Mouse (Mus musculus) kidney, adult 2 months (tissue): Measurements from ENCODE around the gene Cobll1. TPM values are rescaled to one million over a fixed set of nuclear protein-coding genes. Genes with fewer than 3 reads are reported as not detected.

ENCODE experiments used
- DNase-seq: peaks from one replicate; pipeline ENCODE4 v3.0.0; 2021
- H3K27ac ChIP-seq: fragments of 200-500 bp; 2 replicates; pipeline ENCODE4 v1.5.1; 2012; ENCODE audit warnings: low read depth, low read length, control low read depth, inconsistent platforms; ENCODE audit not compliant: insufficient read depth
- H3K27me3 ChIP-seq: fragments of 200-500 bp; replicated peaks from 2 replicates; pipeline ENCODE4 v1.6.1; 2012; ENCODE audit warnings: mild to moderate bottlenecking, moderate library complexity, low read length, inconsistent platforms; ENCODE audit not compliant: control insufficient read depth, insufficient read depth
- H3K36me3 ChIP-seq: fragments of 200-500 bp; 2 replicates; pipeline ENCODE4 v1.6.1; 2012; ENCODE audit warnings: mild to moderate bottlenecking, moderate library complexity, low read length, inconsistent platforms; ENCODE audit not compliant: control insufficient read depth, insufficient read depth
- H3K4me1 ChIP-seq: fragments of 200-500 bp; 2 replicates; pipeline ENCODE4 v1.6.1; 2011; ENCODE audit warnings: low read length; ENCODE audit not compliant: control insufficient read depth, insufficient read depth
- H3K4me3 ChIP-seq: fragments of 200-500 bp; 2 replicates; pipeline ENCODE4 v1.5.1; 2011; ENCODE audit warnings: mild to moderate bottlenecking, low read depth, low read length, control low read depth; ENCODE audit not compliant: insufficient read depth
- CTCF ChIP-seq: fragments of 200-500 bp; conservative IDR thresholded peaks from 2 replicates; pipeline ENCODE4 v1.5.1; 2011; ENCODE audit warnings: low read depth, mild to moderate bottlenecking, control low read depth, low read length, moderate library complexity, mixed read lengths; ENCODE audit not compliant: insufficient read depth, insufficient read length
- POLR2A ChIP-seq: fragments of 200-500 bp; IDR thresholded peaks from one replicate; pipeline ENCODE4 v1.6.1; 2011; ENCODE audit warnings: low read depth, low read length, control low read depth
- WGBS: fragments of 180-500 bp; shearing (Covaris S2); methylation state at CpG from one replicate; pipeline ENCODE4 v1.1.7; 2018; 5-methylcytosine and 5-hydroxymethylcytosine counted together
- polyA plus RNA-seq: library from polyadenylated mRNA; depleted of rRNA; stranded (reverse); fragments of >200 nt; gene quantifications from 2 replicates; pipeline ENCODE4 v1.2.3, GENCODE M21; 2012

Cobll1 gene
- polyA plus RNA-seq, 1 experiment: 51.7 TPM

DNA sequence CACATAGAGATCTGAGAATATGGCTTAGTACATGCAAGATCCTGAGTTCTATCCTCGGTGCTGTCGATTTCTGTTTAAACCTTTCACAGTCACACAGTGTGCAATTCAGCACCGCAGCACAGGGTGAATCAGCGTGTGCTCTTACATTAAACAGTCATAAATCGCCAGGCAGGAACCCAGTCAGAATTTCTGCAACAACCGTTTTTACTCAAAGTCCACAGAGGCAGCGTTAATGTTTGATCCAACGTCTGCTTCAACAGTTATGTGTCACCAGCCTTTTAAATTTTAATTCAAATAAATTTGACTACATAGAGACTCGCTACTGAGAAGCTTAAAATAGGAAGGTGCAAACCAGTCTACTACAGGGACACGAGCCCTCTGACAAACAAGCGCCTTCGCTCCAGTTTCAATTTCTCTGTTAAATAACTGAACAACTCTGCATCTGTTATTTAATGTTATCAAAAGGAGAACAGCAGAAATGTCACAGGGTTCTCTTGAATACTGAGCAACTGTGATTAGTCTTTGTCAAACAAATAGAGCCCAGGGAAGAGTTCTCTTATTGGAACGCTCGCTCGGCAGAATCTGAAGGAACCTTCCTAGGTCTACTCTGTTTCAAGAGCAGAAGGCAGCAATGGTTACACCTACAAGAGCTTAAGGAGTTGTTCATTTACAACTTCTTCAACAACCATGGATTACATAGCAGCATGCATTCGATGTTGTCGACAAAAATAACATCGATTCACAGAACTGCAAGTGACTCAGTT lies 68.3 kb downstream of the Cobll1 start:
- H3K27ac ChIP-seq: peak overlapping the region; percentile 91
- H3K4me3 ChIP-seq: 0 out of 2 replicates have a peak overlapping the region, but pooled peaks have one; percentile 28
- no peaks in the 10 kb centered on the region for H3K36me3 ChIP-seq
- peaks cover 36% of the 10 kb centered on the region for H3K4me1 ChIP-seq
- no peaks in the 10 kb centered on the region for H3K27me3 ChIP-seq
- peak; percentile 90 for DNase-seq
- WGBS: 29% methylated on average over 18 of the region's 18 CpGs
- TF ChIP-seq CTCF: no peak
- no peak for TF ChIP-seq POLR2A

DNA sequence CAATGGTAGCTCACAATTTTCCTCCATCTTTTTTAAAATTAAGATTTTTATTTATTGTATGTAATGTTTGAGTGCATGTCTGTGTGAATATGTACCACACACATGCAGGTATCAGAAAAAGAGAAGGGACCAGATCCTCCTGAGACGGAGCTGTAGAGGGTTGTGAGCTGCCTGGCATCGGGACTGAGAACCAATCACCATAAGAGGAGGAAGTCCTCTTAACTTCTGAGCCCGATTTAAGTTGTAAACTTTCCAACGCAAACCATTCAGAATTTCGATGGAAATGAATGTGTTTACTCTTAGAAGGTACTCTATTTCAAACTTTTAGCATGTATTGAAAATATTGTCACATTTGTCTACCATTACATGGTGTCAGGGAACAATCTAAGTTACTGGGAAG lies 68.9 kb downstream of the Cobll1 start:
- WGBS: 63% methylated on average over 5 of the region's 5 CpGs
- H3K36me3 ChIP-seq: no peaks in the 10 kb centered on the region
- H3K27me3 ChIP-seq: no peaks in the 10 kb centered on the region
- H3K4me3 ChIP-seq: no peak overlapping the region
- TF ChIP-seq POLR2A (no peak), CTCF (no peak)
- DNase-seq: no peak
- H3K27ac ChIP-seq: peak overlapping the region; percentile 31
- H3K4me1 ChIP-seq: peaks cover 34% of the 10 kb centered on the region

GRCm38 (mm10) chr2:65163990-65164389 lies 75.2 kb downstream of the Cobll1 start:
- TF ChIP-seq POLR2A (no peak), CTCF (no peak)

GRCm38 (mm10) chr2:65162625-65163024 lies 76.6 kb downstream of the Cobll1 start:
- no peak for TF ChIP-seq CTCF
- TF ChIP-seq POLR2A: no peak
- peaks cover 7% of the 10 kb centered on the region for H3K4me1 ChIP-seq
- H3K27ac ChIP-seq: no peak overlapping the region
- DNase-seq: no peak
- no peaks in the 10 kb centered on the region for H3K36me3 ChIP-seq
- no peaks in the 10 kb centered on the region for H3K27me3 ChIP-seq
- whole genome bisulfite sequencing: 91% methylated on average over 5 of the region's 5 CpGs
- no peak overlapping the region for H3K4me3 ChIP-seq

More at GRCm38 (mm10) chr2:65163990-65164389, 75.2 kb downstream of the Cobll1 start:
- H3K36me3 ChIP-seq: no peaks in the 10 kb centered on the region
- DNase-seq: no peak
- 61% methylated on average over 4 of the region's 4 CpGs for WGBS
- peaks cover 5% of the 10 kb centered on the region; the same call in 1 of the 2 replicates for H3K4me1 ChIP-seq
- H3K4me3 ChIP-seq: no peak overlapping the region
- H3K27ac ChIP-seq: no peak overlapping the region
- no peaks in the 10 kb centered on the region for H3K27me3 ChIP-seq

DNA sequence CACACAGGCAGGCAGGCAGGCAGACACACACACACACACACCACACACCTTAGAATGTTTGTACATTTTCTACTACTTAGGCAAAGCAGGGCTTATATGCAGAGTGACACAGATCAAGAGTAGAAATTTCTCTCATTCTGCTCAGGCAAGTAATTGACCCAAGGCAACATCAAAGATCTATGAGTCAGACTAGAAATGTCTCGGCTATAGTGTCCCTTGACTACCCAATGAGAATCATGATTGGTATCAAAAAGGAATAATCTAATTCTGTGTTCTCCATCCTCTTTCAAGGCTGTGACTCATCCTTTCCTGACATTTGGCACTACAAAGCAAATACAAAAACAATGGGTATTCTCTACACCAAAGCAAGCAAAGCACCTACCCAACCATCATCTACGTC lies 77.5 kb downstream of the Cobll1 start:
- WGBS: 75% methylated on average over 2 of the region's 2 CpGs
- no peaks in the 10 kb centered on the region for H3K36me3 ChIP-seq
- no peak overlapping the region for H3K4me3 ChIP-seq
- TF ChIP-seq CTCF (no peak), POLR2A (no peak)
- DNase-seq: no peak
- no peaks in the 10 kb centered on the region for H3K27me3 ChIP-seq
- H3K4me1 ChIP-seq: peaks cover 7% of the 10 kb centered on the region
- no peak overlapping the region for H3K27ac ChIP-seq

- TF ChIP-seq POLR2A (no peak), CTCF (no peak)
- H3K27ac ChIP-seq: no peak overlapping the region
- H3K27me3 ChIP-seq: no peaks in the 10 kb centered on the region
- peak; percentile 27 for DNase-seq
- peaks cover 7% of the 10 kb centered on the region for H3K4me1 ChIP-seq
- H3K4me3 ChIP-seq: no peak overlapping the region
- no peaks in the 10 kb centered on the region for H3K36me3 ChIP-seq
- 57% methylated on average over 5 of the region's 5 CpGs for WGBS
Observed at GRCm38 (mm10) chr2:65157981-65158651, 81.1 kb downstream of the Cobll1 start.

DNA sequence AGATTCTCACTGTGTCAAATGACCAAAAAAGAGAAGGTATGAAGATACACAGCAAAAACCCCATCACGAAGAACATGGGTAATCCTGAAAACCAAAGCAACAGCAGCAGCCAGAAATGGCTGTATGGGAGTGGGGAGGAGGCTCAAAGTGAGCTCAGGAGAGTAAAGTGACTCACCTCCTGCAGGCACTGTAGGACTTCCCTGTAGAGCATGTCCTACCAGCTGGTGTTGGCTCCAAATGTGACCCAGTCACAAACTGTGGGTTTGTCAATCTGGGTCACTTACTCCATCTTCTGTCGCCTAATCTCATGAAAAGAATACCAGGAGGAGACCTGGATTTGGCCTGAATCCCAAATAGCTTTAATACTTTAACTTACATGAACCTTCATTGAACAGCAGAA lies 81.9 kb downstream of the Cobll1 start:
- Histone ChIP-seq H3K4me1 (peaks cover 10% of the 10 kb centered on the region), H3K4me3 (no peak overlapping the region), H3K27me3 (no peaks in the 10 kb centered on the region), H3K27ac (no peak overlapping the region), H3K36me3 (no peaks in the 10 kb centered on the region)
- no peak for DNase-seq
- TF ChIP-seq POLR2A: no peak
- no peak for TF ChIP-seq CTCF
- WGBS: 49% methylated on average over 2 of the region's 2 CpGs
